Mouse (Mus musculus) gastrocnemius, postnatal 10 days (tissue): Measurements from ENCODE around the gene Vps8. TPM values are rescaled to one million over a fixed set of nuclear protein-coding genes. Genes with fewer than 3 reads are reported as not detected.
"Not testable (repeated sequence)": the region's sequence is repeated elsewhere in the genome, so short reads cannot be mapped to it uniquely, and the experiment has no call there.

Experiments
- DNase-seq: peaks from one replicate; pipeline ENCODE4 v3.0.0; 2021; ENCODE audit warnings: mixed read lengths
- total RNA-seq, 2 experiments: library from RNA; stranded (reverse); gene quantifications; 2 replicates each; pipeline ENCODE4 v1.2.3; 2021

Gene Vps8
- total RNA-seq, 2 experiments from 2014 or later, result 10.6 to 12.2 TPM

- no peak for DNase-seq
Measured at GRCm38 (mm10) chr16:21671878-21672277, 249.0 kb downstream of the Vps8 start.

GRCm38 (mm10) chr16:21673046-21673445 is 250.1 kb downstream of the Vps8 start:
- DNase-seq, result not testable (repeated sequence)

GRCm38 (mm10) chr16:21673651-21674050 is 250.7 kb downstream of the Vps8 start:
- DNase-seq, result not testable (repeated sequence)

- DNase-seq, result no peak
Measured at GRCm38 (mm10) chr16:21676791-21677190, 253.9 kb downstream of the Vps8 start.

- DNase-seq, result no peak
Measured at GRCm38 (mm10) chr16:21687406-21687805, 264.5 kb downstream of the Vps8 start.

- no peak for DNase-seq
Measured at GRCm38 (mm10) chr16:21689141-21689540, 266.2 kb downstream of the Vps8 start.

GRCm38 (mm10) chr16:21690216-21690755 is 267.4 kb downstream of the Vps8 start:
- DNase-seq, result no peak

GRCm38 (mm10) chr16:21693981-21694462 is 271.1 kb downstream of the Vps8 start:
- DNase-seq, result no peak

Other genes starting within 250 kb of the Vps8 start
- 10 to 100 TPM in 1 of 2 experiments, 1 to 10 TPM in 1; 6.1 to 11.8 TPM for gene Ephb3, start 218.4 kb upstream of the Vps8 start, total RNA-seq